Mouse (Mus musculus) cerebellum, postnatal 14 days (tissue): ENCODE measurements around the gene Tvp23b.

Experiments used
- DNase-seq, 2 experiments: peaks; one replicate each; pipeline ENCODE4 v3.0.0; 2021; ENCODE audit warnings: mixed read lengths in 2 of 2

Gene Tvp23b

GRCm38 (mm10) chr11:62949548-62949947, 70.3 kb downstream of the Tvp23b start:
- no peak for DNase-seq

- DNase-seq, result no peak
These were observed 71.8 kb downstream of the Tvp23b start, which contains the start of gene Cdrt4 for GRCm38 (mm10) chr11:62951012-62951411. Gene Cdrt4 (plus strand): TSS chr11:62951193.

GRCm38 (mm10) chr11:62954766-62955165, 75.5 kb downstream of the Tvp23b start:
- DNase-seq, result no peak

- DNase-seq, result no peak
These were observed 75.9 kb downstream of the Tvp23b start for GRCm38 (mm10) chr11:62955186-62955585.

- DNase-seq, result no peak
These were observed 76.5 kb downstream of the Tvp23b start for GRCm38 (mm10) chr11:62955776-62956175.

GRCm38 (mm10) chr11:62957626-62958180, 78.4 kb downstream of the Tvp23b start:
- DNase-seq, result no peak

GRCm38 (mm10) chr11:62963292-62963691, 84.0 kb downstream of the Tvp23b start:
- no peak for DNase-seq

GRCm38 (mm10) chr11:62966424-62966764, 87.1 kb downstream of the Tvp23b start:
- no peak for DNase-seq
